Mouse (Mus musculus): ENCODE results near the gene Kcnh4.
"Not testable (repeated sequence)": the region's sequence is repeated elsewhere in the genome, so short reads cannot be mapped to it uniquely, and the experiment has no call there.

The Kcnh4 gene

DNA sequence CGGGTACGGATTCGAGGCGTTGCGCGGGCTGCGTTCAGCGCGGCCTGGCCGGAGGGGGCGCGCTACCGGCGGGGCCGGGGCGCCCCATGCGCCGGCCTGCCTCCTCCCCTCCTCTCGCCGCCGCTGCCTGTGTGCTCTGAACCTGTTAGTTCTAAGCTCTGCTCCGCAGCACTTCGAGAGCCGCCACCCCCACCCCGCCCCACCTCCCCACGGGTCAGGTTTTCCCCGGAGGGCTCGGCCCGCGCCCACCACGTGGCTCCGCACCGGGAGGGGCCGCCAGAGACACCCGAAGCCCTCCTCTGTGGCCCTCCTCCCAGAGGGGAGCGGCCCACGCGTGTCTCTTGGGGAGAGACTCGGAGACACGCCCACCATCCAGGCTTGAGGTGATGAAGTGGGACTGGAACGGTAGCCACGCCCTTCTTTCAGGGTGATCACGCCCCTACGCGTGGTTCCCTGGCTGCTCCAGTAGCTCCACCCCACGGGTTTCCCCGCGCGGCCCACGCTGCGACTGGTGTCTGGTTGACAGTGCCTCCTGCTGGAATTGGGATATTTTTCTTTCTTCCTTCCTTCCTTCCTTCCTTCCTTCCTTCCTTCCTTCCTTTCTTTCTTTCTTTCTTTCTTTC lies at the start of gene Kcnh4:
Kcnh4 (minus strand) TSS at position 332 of the 623 bp plus-strand sequence.
- peak; percentile 29 for DNase-seq (ENCODE audit: low spot score)

DNA sequence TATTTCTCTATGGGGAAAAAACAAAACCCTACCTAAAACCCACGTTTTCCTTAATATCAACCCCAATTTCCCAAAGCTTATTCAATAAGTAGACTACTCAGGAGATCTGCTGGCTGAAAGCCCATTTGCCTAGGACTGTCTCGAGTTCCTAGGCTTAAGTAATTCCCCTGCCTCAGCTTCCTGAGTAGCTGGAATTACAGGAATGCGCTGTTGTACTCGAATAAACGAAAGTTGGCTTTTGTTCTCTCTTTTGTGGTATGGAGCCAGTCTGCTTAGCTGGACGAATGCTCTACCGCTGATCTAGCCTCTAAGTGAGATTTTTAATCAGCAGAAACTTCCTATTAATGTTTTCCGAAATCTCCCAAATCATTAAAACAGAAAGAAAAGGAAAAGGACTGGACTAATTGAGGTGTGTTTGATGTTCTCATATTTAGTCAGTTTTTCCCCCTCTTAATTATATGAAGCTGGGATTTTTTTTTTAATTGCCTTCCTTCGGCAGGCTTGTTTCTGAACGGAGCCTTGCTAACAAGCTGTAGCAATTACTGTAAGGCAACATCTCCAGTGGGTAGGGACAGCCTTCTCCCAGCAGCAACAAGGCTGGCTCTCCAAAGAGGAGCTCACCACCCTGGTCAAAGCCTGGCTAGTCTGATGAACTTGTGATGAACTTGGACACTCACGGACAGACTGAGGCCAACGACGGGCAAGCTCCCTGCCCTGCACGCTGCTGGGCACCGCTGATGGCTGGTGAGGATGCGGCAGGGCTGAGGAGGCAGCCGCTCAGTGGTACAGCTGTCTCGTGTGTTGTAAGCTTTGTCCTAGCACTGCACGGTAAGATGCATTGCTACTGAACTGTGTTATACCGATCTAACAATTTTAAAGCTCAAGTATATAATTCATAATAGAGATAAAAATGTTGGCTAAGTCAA lies 46.9 kb upstream of the Kcnh4 start:
- no peak for DNase-seq (ENCODE audit: low spot score)

DNA sequence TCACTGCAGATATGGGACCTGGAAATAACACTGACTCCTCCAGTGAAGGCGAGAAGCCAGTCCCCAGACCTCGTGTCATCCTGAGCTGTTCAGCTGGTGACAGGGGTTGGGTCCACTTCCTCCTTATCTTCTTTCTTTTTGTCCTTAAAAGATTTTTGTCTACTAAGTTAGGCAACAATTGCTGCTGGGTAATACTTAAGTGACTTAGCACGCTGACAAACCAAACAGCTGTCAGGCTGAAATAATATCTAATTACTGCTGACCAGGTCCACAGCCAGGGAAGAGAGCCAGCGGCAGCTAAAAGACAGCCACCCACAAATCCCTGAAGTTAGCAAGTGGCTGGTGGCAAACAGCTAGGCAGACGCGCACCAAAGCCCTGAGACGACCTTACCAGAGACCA lies 45.8 kb upstream of the Kcnh4 start:
- DNase-seq (ENCODE audit: low spot score): no peak

DNA sequence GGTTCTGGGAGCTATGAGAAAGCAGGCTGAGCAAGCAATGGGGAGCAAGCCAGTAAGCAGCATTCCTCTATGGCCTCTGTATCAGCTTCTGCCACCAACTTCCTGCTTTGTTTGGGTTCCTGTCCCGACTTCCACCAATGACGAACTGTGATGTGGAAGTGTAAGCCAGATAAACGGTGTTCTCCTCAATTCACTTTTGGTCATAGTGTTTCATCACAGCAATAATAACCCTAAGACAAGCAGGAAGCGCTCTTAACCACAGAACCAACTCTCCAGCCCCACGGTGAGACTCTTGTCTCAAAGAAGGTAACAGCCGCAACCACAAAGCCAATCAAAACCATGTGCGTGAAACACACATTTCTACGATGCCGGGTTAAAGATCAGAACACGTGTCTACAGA lies 44.7 kb upstream of the Kcnh4 start:
- no peak for DNase-seq (ENCODE audit: low spot score)

DNA sequence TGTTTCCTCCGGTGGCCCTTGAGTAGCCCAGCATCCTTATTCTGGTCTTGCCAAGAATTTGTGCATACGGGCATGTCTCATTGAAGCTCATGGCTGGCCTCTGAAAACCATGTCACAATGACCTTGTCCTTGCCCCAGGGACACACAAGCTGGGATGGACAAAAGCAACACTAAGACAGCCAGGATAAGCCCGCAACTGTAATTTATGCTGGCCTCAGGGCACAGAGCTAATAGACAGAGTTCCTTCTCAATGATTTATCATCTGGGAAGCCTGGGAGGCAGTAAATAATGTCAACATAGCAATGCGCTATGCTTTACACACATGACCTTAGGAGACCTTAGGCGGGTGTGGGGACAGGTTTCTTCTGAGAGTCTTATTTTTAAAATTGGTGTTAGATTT lies 39.7 kb upstream of the Kcnh4 start:
- no peak for DNase-seq (ENCODE audit: low spot score)

DNA sequence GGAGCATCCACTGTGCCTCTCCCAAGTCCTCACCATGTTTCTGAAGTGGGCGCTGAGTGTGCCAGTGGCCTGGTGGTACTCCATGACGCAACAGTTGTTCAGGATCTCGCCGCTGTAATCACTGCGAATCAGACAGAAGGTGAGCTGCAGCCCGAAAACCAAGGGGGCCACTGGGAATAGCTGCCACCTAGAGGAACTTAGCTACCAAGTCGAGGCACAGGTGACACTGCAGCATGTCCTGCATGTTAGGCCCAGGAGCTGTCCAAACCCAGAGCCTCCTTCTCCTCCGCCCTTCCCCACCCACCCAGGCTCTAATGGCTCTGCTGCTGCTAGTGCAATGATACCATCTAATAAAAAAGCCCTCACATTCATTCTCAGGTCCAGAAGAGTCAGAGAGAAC lies 36.8 kb upstream of the Kcnh4 start:
- no peak for DNase-seq (ENCODE audit: low spot score)

DNA sequence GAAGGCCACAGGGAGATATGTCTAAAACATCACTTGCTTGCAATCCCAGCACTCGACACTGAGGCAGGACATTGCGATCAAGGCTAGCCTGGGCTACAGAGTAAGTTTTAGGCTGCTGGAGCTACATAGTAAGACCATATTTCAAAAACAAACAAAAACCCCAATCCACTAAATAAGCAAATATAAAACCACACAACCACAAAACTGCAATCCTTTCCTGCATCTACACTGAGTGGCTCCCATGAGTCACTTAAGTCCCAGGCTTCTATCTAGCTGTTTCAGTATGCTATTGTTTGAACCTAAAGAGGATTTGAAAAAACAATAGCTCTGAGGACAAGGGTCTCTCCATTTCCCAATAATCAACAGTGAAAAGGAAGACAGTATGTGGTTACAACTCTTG lies 35.6 kb upstream of the Kcnh4 start:
- no peak for DNase-seq (ENCODE audit: low spot score)

DNA sequence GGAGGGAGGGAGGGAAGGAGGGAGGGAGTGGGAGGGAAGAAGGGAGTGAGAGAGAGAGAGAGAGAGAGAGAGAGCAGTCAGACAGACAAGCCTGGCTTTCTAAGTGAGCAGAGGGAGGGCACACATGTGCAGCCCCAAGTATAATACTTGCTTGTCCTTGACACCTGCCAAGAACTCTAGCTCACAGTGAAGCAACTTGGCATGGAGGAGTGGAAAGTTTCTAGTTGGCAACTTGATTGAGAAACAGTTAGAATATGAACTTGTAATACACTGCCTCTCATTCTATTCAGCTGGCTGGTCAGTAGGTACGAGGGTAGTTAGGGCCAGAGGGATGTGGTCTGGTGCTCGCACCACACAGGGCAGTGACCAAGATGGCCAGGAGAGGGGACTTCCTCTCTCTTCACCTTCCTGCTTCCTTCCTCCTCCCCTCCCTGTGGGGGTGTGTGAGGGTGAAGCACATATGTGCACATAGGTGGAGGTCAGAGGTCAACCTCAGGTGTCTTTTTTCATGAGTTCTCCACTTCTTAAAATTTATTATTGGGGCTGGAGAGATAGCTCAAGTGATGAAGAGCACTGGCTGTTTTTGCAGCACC lies 31.8 kb upstream of the Kcnh4 start:
- no peak for DNase-seq (ENCODE audit: low spot score)

DNA sequence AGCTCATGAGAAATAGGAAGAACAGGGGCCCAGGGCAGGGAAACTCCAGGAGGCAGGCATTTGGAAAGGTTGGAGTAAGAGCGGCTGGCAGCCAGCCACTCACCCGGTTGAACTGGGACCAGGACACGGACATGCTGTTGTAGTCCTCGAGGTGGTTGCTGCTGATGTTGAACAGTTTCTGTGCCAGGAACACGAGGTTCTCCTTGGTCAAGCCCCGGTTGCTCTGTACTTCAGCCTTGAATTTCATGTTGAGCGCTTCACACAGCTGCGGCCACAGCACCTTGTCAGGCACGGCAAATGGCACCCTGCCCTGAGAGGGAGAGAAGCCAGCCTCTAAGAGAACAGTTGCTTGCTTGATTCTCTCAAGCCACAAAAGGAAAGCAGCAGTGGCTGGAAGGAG lies 30.9 kb upstream of the Kcnh4 start:
- DNase-seq (ENCODE audit: low spot score): not testable (repeated sequence)

DNA sequence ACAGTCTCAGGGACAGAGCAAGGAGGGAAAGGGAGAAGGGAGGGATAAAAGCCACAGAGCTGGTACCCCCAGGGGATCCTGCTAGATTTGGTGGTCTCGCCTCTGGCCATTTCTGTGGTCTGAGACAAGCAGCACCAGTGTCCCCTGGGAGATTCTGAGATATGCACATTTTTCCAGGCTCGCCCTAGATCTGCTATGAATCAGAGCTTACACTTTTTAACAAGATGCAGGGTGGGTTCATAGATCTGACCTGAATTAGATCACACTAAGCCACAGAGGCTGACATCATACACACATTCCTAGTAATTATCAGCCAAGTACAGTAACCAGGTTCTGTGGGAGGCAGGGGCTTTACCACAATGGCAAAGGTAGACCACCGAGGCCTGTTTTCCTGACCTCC lies 30.0 kb upstream of the Kcnh4 start:
- DNase-seq (ENCODE audit: low spot score): no peak

DNA sequence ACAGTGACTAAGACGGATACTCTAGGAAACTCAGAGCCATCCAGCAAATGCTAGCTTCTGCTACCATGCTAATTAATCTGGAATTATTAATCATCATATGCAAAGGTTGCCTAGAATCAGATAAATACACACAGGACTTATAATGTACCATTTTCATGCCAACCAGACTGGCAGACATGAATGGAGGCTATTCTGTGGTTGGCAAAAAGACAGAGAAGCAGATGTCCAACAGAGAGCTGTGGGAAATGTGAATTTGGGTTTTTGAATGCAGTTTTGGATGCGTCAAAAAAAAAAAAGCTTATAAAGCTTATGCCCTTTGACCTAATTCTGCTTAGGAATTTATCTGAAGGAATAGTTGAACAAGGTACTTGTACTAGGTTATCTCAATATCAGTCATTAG lies 26.0 kb upstream of the Kcnh4 start:
- no peak for DNase-seq (ENCODE audit: low spot score)

DNA sequence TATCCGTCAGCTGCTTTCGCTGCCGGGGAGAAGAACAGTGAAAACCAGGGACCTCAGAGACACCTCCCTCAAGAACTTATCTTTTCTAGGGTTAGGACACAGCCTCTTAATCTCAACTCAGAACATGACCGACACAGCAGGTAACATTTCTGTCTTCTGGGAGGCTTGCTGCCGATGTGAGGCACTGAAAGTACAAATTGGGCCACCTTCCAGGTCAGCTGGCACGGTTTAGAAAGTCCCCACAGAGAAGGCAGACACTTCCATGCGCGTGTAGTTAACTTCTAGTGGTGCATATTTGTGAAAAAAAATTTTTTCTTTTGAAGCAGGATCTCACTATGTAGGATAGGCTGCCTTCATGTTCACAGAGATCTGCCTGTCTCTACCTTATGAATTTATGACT lies 24.5 kb upstream of the Kcnh4 start:
- DNase-seq (ENCODE audit: low spot score): no peak

DNA sequence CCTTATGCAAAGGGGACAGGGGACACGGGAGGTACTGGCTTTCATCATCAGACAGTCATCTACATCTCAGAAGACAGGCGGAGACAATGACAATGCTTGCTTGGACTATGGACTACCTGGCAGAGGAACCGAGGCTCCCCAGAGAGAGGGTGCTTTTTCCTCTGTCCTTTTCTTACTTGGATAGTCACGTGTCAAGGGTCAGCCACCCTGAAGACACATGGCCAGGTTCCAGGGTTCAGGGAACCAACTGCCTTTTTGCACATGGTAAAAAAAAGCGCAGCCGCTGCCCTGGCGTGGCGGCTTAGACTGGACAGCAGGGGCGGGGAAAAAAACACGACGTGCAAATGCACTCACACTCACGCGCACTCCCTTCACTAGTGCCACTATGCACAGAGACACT lies 22.8 kb upstream of the Kcnh4 start:
- no peak for DNase-seq (ENCODE audit: low spot score)

DNA sequence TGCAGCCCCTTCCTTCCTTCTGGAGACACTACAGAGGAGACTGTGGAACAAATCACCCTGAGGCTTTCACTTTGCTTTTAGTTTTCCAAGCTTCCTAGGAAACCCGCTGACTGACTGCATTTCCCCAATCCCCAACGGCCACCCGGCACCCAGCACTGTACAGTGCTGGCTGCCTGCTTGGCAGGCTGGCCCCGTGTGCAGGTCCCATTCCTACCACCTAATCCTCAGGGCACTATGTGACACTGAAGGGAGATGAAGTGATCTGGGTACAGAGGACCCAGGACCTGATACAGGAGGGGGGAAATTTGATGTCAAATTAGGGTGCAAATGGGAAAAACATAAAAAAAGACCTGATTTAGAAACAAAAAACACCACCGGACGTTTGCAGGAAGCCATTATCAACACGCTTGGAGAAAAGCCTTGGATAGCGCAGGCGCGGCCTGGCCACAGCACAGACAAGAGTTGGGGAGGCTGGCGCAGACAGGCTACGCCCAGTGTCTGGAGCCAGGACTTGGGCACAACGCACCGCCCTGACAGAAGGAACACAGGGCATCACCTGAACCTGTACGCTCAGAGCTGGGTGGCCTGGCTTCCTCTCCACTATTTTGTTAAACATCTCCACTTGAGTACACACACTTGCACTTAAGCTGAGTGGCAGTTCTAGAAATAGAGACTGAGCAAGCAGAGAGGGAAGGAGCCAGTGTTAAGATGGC lies 22.2 kb upstream of the Kcnh4 start:
- DNase-seq (ENCODE audit: low spot score): no peak

DNA sequence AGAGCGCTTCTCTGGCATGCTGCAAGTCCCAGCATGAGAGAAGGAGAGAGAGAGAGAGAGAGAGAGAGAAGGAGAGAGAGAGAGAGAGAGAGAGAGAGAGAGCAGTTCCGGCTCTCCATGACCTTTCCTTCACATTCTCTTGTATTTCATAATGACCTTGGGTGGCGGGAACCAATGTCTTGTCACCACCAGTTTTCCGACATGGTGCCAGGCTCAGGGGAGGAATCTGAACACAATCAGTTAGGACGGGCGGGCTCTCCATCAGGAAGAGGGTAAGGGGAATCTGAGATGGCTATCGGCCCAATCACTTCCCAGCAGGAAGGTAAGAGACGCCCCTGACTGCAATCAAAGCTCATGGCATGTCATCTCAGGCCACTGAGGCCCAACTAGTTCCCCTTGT lies 20.5 kb upstream of the Kcnh4 start:
- DNase-seq (ENCODE audit: low spot score): no peak

DNA sequence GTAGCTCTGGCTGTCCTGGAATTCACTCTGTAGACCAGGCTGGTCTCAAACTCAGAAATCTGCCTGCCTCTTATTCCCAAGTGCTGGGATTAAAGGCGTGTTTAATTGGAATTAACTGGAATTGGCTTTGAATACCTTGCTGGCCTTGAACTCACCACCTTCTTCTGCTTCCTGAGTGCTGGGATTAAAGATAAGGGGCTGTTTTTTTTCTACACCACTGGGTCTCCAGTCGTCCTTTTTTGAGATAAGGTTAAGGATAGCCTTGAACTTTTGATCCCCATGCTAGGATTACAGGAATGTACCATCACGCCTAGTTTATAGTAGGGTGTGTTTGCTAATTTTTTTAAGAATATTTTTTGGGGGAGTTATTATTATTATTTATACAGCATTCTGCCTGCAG lies 18.3 kb upstream of the Kcnh4 start:
- DNase-seq (ENCODE audit: low spot score): no peak

DNA sequence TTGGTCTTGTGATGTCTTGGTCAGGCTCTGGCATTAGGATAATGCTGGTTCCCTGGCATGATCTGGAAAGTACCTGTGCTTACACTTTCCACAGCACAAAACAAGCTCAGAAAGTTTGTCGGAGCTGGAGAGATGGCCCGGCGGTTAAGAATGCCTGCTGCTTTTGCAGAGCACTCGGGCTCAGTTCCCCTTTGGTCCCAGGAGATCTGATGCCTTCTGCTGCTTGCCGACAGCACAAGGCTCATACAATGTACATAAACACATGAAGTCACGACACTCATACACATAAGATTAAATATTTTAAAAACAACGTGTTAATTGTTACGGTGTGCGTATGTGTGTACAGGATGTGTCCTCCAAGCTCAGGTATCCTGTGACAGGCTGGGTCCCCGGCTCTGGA lies 16.2 kb upstream of the Kcnh4 start:
- DNase-seq (ENCODE audit: low spot score): no peak

DNA sequence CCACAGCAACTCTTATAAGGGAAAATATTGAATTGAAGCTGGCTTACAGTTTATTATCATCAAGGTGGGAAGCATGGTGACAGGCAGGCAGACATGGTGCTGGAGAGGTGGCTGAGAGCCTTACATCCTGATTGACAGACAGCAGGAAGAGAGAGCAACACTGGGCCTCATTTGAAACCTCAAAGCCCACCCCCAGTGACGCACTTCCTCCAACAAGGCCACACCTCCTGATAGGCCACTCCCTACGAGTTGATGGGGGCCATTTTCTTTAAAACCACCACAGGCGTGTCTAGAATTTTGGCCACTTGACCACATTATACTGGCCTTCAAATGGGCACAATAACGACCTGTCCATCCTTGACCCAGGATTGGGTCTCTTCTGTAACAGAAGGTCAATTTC lies 14.5 kb upstream of the Kcnh4 start:
- DNase-seq (ENCODE audit: low spot score): no peak

DNA sequence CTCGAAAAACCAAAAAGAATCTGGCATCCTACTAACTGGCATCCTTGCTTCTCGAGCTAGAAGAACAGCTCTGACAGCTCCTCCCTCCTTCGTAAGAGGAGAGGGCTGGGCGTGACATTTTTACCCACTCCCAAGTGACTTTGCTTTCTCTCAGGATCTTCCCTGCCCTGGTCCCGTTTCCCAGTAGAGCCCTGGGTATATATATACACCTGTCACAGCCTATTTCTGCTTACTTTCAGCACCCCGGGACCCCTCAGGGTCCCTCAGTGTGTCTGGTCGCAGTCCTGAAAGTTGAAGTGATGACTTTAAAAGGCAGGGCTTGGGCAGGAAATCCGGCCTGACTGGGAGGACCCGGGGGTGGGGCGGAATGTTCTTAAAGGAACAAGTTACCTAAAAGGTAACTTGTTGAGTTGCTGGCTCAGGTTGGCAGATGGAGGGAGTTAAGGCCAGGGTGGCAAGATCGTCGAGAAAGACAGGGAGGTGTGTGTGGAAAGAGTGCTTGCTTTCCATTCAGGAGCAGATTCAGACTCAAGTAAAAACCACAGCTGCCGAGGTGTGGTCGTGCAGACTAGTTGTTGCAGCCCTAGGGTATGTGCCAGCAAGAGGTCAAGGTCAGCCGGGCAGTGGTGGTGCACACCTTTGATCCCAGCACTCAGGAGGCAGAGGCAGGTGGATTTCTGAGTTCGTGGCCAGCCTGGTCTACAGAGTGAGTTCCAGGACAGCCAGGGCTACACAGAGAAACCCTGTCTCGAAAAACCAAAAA lies 11.1 kb upstream of the Kcnh4 start, which contains the start of gene Ghdc:
Ghdc (minus strand) TSS at position 312 of the 763 bp plus-strand sequence.
- peak; percentile 58 for DNase-seq (ENCODE audit: low spot score)

DNA sequence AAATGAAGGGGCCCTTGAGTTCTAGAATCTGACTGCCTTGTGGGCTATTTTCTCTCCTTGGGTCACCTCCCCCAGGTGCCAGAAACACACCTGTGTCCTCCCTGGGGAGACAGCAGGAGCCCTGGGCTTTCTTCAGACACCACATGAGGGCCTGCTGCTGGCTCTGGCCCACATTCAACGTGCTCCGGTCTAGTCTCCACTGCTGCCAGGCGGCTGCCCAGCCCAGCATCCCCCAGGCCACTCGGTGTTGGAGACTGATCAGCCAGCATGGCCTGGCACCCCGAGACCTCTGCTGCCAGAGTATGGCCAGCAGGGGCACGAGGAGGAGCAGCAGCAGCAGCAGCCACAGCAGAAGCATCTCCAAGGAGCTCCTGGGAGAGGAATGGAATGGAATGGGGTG lies 10.2 kb upstream of the Kcnh4 start:
- DNase-seq (ENCODE audit: low spot score): no peak

DNA sequence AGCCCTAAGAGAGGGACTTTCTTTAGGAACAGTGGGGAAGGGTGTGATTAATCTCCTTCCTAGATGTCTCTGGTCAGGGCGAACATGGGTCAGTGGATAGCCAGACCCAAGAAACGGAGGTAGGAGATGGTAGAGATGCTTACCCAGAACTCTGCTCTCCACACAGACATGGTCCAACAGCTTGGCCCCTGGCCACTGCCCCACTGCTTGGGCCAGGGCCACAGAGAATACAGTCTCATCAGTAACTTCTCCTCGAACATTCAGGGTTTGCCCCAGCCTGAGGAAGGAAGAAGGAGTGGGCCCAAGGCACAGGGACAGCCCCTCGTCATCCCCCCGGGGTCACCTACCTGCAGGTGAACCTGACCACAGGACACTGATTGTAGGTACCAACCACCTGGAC lies 8.1 kb upstream of the Kcnh4 start:
- no peak for DNase-seq (ENCODE audit: low spot score)

DNA sequence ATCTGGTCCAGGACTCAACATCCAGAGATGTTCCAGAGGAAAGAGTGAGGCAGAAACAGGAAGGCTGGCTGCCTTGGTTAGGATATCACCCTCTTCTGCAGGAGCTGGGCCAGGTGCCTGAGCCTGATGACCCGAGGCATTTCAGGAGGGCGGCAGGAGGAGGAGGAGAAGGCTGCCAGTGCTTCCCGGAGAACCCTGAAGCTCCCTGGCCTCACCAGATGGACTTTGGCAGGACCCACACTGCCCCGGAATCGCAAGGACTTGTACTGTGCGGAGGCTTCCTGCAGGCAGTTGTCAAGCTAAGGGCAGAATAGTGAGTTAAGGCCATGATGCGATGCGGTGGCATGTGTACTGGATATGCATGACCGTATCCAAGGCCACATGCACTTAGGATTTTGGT lies 7.0 kb upstream of the Kcnh4 start:
- DNase-seq (ENCODE audit: low spot score): no peak
